ENCODE assay signal across 9 mouse cellular contexts in genomic region chrX:167152611-167153010, GRCm38 (mm10). TPM values are rescaled to one million over a fixed set of nuclear protein-coding genes. Genes with fewer than 3 reads are reported as not detected.
DNase-seq lines count a peak whose midpoint lies in the region; ATAC-seq and TF ChIP-seq lines count a peak whose summit lies in the region.
"Had no signal": no experiment of that assay in that cellular context is flagged by ENCODE, and none has a peak within 500 bp of the region (broad histone marks: within the 10 kb centered on the region; RNA-seq: fewer than 3 reads in every experiment).

No protein-coding gene starts in this region.

- no peaks in the 10 kb centered on the region for H3K27me3 ChIP-seq in heart, embryonic 14.5 days (ENCODE audit: control insufficient read depth, insufficient read depth, low read length)

- WGBS in heart, embryonic 14.5 days, result 48% methylated on average over 4 of the region's 4 CpGs

- ATAC-seq in heart, embryonic 14.5 days (ENCODE audit: insufficient number of reproducible peaks, insufficient read depth, low FRiP score, low read depth), result no peak; the same call in 1 of the 2 replicates

- no peaks in the 10 kb centered on the region; a peak in 1 of 4 replicates for H3K4me1 ChIP-seq in heart, embryonic 14.5 days (ENCODE audit: control insufficient read depth in 2 of 2, insufficient read depth in 2 of 2, low read length in 2 of 2)

- H3K9ac ChIP-seq in heart, embryonic 14.5 days (ENCODE audit: low read length), result no peak overlapping the region
- H3K9ac ChIP-seq: limb, embryonic 15.5 days had no signal

- no peak overlapping the region for H3K4me3 ChIP-seq in heart, embryonic 14.5 days (ENCODE audit: control insufficient read depth in 1 of 2, insufficient read depth in 1 of 2, low read depth in 1 of 2, low read length in 2 of 2)
- H3K4me3 ChIP-seq in layer of hippocampus, adult 2 months, result no peak overlapping the region
- H3K4me3 ChIP-seq: limb, embryonic 15.5 days had no signal

- no peaks in the 10 kb centered on the region for H3K36me3 ChIP-seq in heart, embryonic 14.5 days (ENCODE audit: control insufficient read depth, insufficient read depth, low read length)
- H3K36me3 ChIP-seq: limb, embryonic 15.5 days had no signal

- TF ChIP-seq CTCF in layer of hippocampus, adult 2 months (conservative IDR thresholded peaks at IDR 0.05), result no peak

- no peaks in the 10 kb centered on the region for H3K9me3 ChIP-seq in heart, embryonic 14.5 days (ENCODE audit: control insufficient read depth, low read length)
- H3K9me3 ChIP-seq: limb, embryonic 15.5 days had no signal

- DNase-seq in gastrocnemius, adult 8-10 months (ENCODE audit: low spot score in 2 of 2), result peak; percentile 4 to 10
- no peak for DNase-seq in gastrocnemius, postnatal 25 days
- DNase-seq in CD4-positive helper T cell, adult 2 months (ENCODE audit: low read depth, low spot score), result peak; percentile 19
- peak; percentile 49 to 57 for DNase-seq in cerebellum, adult 18-20 months
- DNase-seq in layer of hippocampus, adult 2 months (ENCODE audit: low spot score in 2 of 2), result peak; percentile 36 to 58
- DNase-seq in urinary bladder, postnatal 4 days (ENCODE audit: low spot score in 2 of 2), result peak; percentile 25 to 61
- no peak for DNase-seq in T-cell, adult 2 months (ENCODE audit: low spot score)

- no peak overlapping the region for H3K4me2 ChIP-seq in heart, embryonic 14.5 days (ENCODE audit: low read length)
- H3K4me2 ChIP-seq: limb, embryonic 15.5 days had no signal

- peak overlapping the region; percentile 53 to 55; a peak in 3 of 4 replicates for H3K27ac ChIP-seq in heart, embryonic 14.5 days (replicated peaks in 1 of 2; ENCODE audit: control insufficient read depth in 1 of 2, insufficient read depth in 1 of 2, low read depth in 2 of 2, low read length in 2 of 2)
- H3K27ac ChIP-seq in layer of hippocampus, adult 2 months, result peak overlapping the region; percentile 65
- H3K27ac ChIP-seq: limb, embryonic 15.5 days had no signal

RNA-seq across cellular contexts. Expression of gene Tmsb4x, which starts 56.5 kb away (rescaled TPM):
- 100 to 1,000 TPM; 149 to 210 (median 158) TPM for total RNA-seq in gastrocnemius, adult 8-10 months (2022)
- 100 to 1,000 TPM; 179 to 280 TPM for total RNA-seq in gastrocnemius, postnatal 25 days (2021)
- polyA plus RNA-seq in heart, embryonic 14.5 days (2014; fragmentation: Nextera tagmentation; extraction: Ambion mirVana), result 2,736 and 2,801 TPM in 2 replicates
- 1,000 to 10,000 TPM; 1,652 to 1,714 TPM for total RNA-seq in layer of hippocampus, adult 2 months (2021)

Comparison
In these comparisons a context has a peak if more than half of its experiments do, and no peak if none do; other contexts are left out.
1. DNase-seq: peak in gastrocnemius, adult 8-10 months (2 of 2), CD4-positive helper T cell, adult 2 months (single experiment), cerebellum, adult 18-20 months (2 of 2), layer of hippocampus, adult 2 months (2 of 2) and urinary bladder, postnatal 4 days (2 of 2); none in gastrocnemius, postnatal 25 days (single experiment) and T-cell, adult 2 months (single experiment).
2. RNA of gene Tmsb4x, which starts 56.5 kb away (total RNA-seq): 1,652 to 1,714 TPM in layer of hippocampus, adult 2 months; 179 to 280 TPM in gastrocnemius, postnatal 25 days and 149 to 210 TPM in gastrocnemius, adult 8-10 months; every median in the first group is over 4 times any median in the second.